Mouse (Mus musculus) regulatory T cell (primary cell): ENCODE measurements at regions not wholly inside any gene's neighbourhood (a gene's known extent, or its start where the extent isn't known, plus 50 kb on each side); places are given as distances from the start of the nearest gene placed in this dataset.

Experiments used
- in situ Hi-C: fragments of 300-600 bp; cut with MboI, MseI; formaldehyde crosslinking; loops from one replicate; pipeline ENCODE4 v1.15.1; 2025; ENCODE audit warnings: high pct_unique_total_duplicates

- in situ Hi-C loops, result no loop called here
Measured at GRCm38 (mm10) chr13:71248261-71249031, 406.8 kb upstream of the Adamts16 start.

DNA sequence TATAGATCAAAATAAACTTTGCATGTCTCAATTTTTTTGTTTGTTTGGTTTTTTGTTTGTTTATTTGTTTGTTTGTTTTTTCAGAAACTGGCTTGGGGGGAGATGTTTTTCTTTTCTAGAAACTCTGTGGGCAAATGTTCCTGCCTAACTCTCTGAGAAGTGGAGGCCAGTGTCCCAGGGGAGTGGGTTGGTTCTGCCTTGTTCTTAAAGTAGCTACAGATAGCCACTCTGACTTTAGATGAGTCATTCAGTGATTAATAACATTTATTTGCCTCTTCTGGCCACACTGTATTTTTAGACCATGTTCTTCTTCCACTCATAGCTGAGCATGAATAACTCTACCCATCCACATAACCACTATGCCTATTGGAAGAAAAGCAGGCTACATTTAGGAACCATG is 405.6 kb upstream of the Adamts16 start:
- in situ Hi-C loops, result no loop called here

- in situ Hi-C loops, result no loop called here
Measured at GRCm38 (mm10) chr13:71245326-71245725, 403.7 kb upstream of the Adamts16 start.

DNA sequence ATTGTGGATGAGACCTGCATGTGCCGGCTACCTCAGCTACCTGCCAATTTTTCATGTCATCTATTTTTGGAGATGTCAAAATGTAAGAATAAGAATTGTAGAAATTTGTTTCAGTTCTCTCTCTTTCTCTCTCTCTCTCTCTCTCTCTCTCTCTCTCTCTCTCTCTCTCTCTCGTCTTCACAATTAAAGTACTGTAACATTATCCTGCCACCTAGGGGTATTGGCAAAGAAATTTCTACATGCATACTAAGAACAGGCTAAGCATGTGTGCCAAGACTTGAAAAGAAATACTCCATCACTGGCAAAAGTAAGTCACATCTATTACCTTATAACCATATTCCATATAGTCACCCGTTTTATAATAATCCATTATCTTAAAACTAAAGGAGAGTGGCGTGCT is 398.2 kb upstream of the Adamts16 start:
- in situ Hi-C loops, result no loop called here

DNA sequence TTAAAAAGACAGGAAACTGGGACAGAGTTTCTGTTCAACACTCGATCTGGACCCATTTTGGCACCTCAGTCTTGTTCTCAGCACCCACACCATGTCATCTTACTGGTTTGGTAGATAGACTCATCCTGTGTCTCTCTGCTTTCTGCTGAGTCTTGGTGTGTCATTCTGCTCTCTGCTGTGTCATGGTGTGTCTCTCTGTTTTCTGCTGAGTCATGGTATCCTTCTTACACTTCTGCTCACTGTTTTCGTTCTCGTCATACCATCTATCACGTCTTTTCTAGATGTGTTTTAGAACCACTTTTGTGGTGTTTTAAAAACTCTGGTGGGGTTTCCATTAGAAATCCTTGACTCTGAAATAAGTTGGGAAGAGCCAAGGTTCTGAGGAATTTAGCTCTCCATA is 393.7 kb upstream of the Adamts16 start:
- in situ Hi-C loops, result no loop called here

- in situ Hi-C loops, result no loop called here
Measured at GRCm38 (mm10) chr13:71231182-71231581, 389.6 kb upstream of the Adamts16 start.

DNA sequence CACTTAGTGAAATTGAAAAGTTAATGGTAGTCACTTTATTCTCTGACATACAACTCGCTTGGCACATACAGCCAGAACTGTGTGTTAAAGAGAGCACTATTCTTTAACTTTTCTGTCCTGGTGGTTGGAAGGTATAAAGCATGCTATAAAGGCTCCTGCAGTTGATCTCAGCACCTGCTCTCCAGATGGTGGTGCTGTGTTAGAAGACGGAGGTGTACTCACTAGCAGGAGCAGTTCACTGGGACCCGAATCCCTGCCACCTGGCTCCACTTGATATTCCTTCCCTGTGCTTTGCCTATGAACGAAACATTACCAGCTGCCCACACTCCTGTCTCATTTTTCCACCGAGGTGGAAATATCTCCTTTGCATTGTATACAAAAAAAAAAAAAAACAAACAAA is 373.2 kb upstream of the Adamts16 start:
- in situ Hi-C loops, result no loop called here

GRCm38 (mm10) chr13:71211363-71211762 is 369.8 kb upstream of the Adamts16 start:
- in situ Hi-C loops, result no loop called here

DNA sequence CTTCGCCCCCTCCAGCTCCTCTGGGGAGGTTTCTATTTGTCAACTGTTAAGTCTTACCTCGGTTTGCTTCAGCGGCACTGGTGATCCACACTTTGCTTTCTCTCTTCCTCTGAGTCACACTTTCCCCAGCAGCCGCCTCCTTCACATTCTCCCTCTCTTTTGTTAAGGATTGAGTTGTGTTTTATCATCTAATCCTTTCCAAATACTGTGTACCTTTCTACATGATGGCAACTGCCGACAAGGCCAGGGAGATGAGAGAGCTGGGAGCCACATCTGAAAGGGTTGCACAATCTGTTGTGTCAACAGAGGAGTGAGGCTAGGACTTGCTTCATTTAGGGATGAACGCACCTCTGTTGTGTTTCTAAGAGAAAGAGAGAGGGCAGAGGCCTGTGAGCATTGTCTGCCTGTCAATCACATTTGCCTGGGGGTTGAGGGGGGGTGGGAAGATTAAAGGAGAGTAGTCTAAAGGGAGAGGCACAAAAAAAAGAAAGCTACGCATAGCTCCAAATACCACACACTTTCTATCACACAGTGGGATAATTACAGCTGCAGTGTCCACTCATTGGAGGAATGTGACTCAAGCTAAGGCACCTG is 369.1 kb upstream of the Adamts16 start:
- in situ Hi-C loops, result no loop called here

GRCm38 (mm10) chr13:71205708-71206107 is 364.1 kb upstream of the Adamts16 start:
- in situ Hi-C loops, result loop anchor here (10.0 kb wide), 1 partner anchor 1061 kb away; no protein-coding TSS in a partner anchor

GRCm38 (mm10) chr13:71200656-71201055 is 359.0 kb upstream of the Adamts16 start:
- in situ Hi-C loops, result loop anchor here (10.0 kb wide), 1 partner anchor 1056 kb away; no protein-coding TSS in a partner anchor

DNA sequence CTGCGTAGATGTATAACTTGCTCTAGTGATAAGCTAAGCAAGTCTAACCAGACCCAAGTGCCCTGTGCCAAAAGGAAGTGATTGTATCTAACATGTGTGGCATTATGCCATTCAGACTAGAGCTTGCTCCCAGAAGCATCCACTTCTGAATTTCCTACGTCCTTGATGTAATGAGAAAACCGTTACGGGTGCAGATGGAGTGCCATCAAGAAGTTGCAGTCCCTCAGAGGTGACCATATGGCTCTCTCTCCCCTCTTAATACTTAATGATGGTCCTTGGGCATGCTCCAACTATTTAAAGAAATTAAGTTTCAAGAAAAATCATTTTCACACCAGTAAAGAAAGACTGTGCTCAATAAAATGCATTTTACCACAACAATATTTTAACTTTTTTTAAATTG is 354.1 kb upstream of the Adamts16 start:
- in situ Hi-C loops, result no loop called here

DNA sequence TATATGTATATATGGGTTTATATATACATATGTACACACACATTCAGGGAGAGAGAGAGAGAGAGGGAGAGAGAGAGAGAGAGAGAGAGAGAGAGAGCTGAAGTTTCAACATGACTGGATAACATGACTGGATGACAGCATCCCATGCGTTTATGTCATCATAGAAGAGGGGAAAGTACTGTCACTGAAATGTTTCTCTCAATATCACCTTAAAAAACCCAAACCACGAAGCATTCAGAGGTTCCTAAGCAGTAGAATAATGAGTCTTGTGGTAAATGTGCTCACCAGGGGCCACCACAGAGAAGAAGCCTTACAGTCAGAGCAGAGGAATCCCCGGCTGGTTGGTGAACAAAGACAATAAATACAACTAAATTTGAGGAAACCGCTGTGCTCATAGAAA is 342.9 kb upstream of the Adamts16 start:
- in situ Hi-C loops, result no loop called here

DNA sequence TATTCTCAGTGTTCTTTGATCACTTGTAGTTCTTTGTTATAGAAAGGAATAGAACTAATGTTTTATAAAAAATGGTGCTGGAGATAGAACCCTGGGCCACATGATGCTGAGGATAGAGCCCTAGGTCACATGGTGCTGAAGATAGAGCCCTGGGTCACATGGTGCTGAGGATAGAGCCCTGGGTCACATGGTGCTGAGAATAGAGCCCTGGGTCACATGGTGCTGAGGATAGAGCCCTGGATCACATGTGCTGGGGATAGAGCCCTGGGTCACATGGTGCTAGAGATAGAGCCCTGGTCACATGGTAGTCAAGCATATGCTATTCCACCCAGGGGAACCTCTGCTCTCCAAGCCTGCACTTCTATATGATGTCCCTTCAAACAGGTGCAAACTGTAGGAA is 337.5 kb upstream of the Adamts16 start:
- in situ Hi-C loops, result no loop called here

- in situ Hi-C loops, result no loop called here
Measured at GRCm38 (mm10) chr13:71174335-71174734, 332.7 kb upstream of the Adamts16 start.

GRCm38 (mm10) chr13:71166226-71166625 is 324.6 kb upstream of the Adamts16 start:
- in situ Hi-C loops, result no loop called here

- in situ Hi-C loops, result no loop called here
Measured at GRCm38 (mm10) chr13:71165096-71165920, 323.7 kb upstream of the Adamts16 start.

- in situ Hi-C loops, result no loop called here
Measured at GRCm38 (mm10) chr13:71164012-71164411, 322.4 kb upstream of the Adamts16 start.

- in situ Hi-C loops, result no loop called here
Measured at GRCm38 (mm10) chr13:71162952-71163351, 321.3 kb upstream of the Adamts16 start.

DNA sequence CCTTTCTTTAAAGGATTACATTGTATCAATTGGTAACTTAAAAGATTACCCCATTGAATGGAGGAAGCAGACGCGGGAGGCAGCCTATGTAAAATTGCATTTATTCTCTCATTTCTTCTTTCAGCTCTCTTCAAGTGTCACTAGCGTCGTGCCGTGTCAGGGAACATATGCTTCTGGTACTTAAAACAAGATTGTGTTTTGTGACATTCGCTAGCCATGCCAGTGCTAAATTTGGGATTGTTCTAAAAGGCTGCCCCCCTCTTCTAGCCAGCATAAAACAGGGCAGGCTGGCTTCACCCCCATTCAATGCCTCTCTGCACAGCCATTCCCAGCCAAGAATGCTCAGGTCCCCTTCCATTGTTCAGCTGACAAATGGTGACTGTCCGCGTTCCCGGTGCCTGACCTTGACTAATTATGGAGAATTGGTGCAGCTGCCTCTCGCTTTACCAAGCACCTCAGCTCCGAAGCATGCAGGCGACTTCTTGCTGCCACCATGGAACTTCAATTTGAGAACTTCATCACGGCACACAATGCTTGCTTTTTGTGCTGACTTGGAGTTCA is 316.8 kb upstream of the Adamts16 start:
- in situ Hi-C loops, result no loop called here

DNA sequence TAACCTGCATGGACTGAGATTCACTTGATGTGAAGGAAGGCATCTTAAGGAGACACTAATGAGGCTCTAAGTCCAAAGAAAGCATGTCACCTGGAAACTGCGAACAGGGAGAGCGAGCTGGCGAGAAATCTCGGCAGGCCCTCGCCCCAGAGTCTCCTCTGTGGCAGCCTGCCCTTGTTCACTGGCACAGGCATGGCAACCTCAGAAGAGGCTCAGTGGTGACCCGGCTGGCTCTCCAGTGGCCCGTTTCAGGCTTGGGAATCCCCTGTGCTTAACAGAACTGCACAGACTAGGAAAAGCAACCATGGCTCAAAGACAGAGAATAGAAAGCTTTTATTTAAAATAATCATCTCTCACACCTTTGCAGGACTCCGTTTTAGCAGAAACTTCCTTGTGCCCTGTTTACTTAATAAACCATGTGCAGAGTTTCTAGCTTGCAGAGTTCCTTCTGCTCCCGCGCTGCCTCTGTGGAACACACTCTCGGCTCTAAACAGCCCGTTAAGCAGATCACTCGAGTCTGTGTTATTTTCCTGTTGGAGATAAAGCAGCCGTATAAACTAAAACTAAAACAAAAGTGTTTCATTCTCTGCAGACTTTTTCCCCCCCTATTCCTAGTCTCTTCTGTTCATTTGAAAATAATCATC is 316.2 kb upstream of the Adamts16 start:
- in situ Hi-C loops, result no loop called here

GRCm38 (mm10) chr13:71150092-71150491 is 308.5 kb upstream of the Adamts16 start:
- in situ Hi-C loops, result no loop called here
